Mouse (Mus musculus) thymus, postnatal 4 days (tissue): Measurements from ENCODE around the gene Myo5c.

Experiments used
- DNase-seq: peaks from one replicate; pipeline ENCODE4 v3.0.0; 2021

Myo5c gene

DNA sequence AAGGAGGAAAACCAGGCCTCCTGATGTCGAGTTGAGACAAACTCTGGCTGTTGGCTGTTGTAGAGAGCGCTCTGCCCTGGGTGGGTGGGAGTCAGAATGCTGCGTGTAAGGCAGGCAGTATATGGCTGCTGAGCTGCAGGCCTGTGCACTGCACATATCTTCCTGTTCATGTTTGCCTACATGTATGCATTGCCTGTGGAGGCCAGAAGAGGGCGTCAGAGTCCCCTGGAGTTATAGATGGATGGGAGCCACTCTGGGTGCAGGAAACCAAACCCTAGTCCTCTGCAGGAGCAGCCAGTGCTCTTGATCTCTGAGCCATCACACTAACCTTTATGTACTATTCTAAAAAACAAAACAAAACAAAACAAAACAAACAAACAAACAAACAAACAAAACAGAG is 102.6 kb downstream of the Myo5c start:
- DNase-seq, result no peak

DNA sequence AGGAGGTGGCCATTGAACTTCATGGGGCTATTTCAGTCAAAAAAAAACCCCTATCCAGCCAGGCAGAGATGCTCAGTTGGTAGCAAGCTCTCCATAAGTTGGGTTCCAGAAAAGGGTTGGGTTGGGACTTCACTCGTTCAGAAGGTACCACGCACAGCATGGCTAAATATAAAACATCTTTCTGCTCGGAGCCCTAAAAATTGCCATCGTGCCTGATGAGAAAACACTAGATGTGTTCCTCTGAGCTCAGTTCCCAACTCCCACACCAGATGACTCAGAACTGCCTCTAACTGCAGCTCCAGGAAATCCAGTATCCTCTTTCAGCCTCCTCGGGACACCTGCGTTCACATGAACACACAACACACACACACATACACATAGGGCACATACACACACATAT is 106.2 kb downstream of the Myo5c start:
- no peak for DNase-seq

DNA sequence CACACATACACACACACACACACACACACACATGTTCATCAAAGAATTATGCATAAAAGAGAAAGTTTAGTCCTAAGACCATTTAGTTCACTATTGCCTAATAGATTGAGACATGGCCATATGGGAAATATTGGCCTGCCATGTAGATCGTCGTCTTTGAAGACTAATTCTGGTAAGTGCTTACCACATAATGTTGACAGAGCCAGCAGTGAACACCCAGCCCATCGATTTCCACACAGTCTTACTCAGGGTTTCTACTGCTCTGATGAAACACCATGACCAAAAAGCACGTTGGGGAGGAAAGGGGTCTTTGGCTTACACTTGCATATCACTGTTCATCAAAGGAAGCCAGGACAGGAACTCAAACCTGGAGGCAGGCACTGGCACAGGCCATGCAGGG is 110.6 kb downstream of the Myo5c start:
- DNase-seq, result no peak

DNA sequence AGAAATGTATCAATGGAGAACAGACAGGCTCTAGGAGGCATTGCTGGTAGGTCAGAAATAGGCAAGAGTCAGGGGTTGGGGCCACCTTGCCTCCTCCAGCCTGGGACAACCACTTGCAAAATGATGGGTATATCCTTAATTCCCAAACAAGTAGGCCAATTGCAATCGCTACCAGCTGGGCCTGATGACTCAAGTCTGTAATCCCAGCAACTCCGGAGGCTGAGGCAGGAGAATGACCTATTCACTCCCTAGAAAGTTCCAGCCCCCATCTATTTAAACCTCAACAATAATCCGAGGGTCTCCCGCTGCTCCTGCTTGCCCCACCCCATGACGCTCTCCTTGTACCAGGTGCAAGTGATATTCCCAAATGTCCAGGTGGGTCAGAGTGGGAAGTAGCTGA is 115.6 kb downstream of the Myo5c start, which contains the start of gene Bcl2l10:
Gene Bcl2l10 (plus strand): TSS at position 301 of the 400 bp plus-strand sequence.
- DNase-seq, result no peak

DNA sequence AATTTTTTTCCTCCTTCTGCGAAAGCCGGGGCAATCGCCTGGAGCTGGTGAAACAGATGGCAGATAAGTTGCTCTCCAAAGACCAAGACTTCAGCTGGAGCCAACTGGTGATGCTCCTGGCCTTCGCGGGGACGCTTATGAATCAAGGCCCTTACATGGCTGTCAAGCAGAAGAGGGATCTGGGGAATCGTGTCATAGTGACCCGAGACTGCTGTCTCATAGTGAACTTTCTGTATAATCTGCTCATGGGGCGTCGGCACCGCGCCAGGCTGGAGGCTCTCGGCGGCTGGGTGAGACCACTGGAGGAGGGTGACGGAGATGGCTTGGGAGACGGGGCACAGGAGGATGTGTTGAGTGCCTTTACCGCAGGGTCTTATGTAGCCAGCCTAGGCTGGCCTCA is 116.2 kb downstream of the Myo5c start:
- no peak for DNase-seq

DNA sequence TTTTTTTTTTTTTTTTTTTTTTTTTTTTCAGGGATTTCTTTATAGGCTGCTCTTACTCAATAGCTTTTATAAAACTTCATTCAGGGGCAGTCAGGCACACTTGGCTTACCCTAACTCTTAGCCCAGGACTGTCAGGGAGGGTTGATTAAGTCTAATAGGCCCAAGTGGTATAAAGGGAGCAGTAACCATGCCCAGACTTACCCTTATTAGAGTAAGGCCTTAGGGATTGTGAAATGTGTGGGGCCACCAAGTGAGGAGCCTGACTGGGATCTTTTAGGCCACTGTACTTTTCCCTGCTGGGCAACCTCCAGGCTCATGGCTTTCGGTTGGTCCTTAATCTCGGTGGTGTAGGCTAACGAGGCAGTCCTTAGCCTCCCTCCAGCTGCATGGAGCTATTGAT is 116.8 kb downstream of the Myo5c start:
- no peak for DNase-seq

DNA sequence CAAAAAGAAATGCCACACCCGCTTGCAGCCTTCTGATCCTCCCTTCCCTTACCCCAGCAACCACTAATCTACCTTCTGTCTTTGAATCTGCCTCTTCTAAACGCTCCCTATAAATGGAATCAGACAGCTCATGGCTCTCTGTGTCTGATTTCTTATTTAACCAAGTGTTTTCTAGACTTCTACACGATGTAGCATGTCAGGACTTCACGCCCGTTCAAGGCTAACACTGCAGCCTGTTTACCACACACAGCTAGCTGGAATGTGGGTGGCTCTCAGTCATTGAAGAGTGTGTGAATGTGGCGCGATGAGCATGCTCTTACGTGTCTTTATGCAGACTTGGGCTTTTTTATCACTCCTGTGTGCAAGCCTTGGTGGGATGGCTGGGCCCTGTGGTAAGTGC is 121.3 kb downstream of the Myo5c start:
- DNase-seq, result no peak
